Mouse (Mus musculus) kidney, postnatal 36 days (tissue): ENCODE results near the gene Map1b.

ENCODE experiments used
- DNase-seq, 2 experiments: peaks; one replicate each; pipeline ENCODE4 v3.0.0; 2021 to 2022; ENCODE audit warnings: mixed read lengths in 2 of 2

Map1b gene

DNA sequence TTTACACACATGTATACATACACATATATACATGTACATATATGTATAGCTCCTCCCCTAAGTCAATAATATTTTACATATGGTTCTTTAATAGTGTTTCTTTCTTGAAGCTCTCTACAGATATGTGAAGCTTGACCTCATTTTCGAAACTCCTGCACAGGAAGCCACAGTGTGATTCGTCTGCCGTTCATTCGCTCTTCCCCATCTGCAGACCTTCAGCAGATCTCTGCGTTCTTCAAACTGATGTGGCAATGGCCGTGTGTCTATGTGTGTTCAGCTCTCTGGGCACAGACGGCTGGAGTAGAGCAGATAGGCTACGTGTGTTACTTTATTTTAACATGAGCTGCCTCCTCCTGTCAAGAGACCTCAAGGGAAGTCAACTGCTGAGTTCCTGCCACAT lies 9.2 kb upstream of the Map1b start:
- no peak for DNase-seq

DNA sequence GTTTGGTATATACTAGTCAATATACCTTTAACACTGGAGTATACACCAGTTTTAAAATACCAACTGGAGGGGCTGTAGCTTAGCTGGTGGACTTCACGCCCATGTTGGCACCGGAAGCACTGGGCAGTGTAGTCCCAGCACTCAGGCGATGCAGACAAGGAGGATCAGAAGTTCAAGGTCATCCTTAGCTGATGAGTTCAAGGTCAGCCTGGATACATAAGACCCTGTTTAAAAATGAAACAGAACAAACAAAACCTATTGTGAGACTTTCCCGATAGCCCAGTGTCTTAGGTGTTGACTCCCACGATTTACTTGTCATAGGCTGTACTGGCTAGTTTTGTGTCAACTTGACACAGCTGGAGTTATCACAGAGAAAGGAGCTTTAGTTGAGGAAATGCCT lies 1.5 kb upstream of the Map1b start:
- no peak for DNase-seq

DNA sequence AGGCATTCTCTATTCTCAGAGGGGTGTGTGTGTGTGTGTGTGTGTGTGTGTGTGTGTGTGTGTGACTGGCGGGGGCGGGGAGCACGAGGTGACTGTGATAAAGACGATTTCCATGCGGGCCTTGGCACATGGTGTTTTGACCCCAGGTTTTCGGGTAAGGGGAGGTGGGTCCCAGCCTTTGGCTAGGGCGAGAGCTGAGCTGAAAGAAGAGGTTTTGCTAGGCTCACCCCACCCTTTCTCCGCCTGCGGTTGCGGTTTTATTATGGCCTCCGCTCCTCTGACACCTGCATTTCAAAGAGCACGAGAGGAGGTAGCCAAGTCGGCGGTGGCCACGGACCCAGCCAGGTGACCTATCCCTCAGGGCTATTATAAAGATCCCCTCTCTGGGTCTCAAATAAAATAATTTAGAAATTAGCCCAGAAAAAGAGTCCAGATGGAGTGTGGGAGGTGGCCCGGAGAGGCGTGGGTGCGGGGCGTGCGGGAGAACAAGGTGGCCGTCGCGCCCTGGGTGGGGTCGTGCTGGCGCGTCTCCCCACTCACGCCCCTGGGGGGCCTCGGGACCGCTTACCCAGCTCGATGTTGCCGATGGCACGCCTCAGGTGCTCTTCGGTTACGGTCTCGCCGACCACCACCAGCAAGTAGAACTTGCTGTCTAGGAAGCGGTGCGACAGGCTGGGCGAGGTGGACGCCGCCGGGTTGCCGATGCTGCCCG lies 448 bp downstream of the Map1b start:
- peak in 1 of 2 experiments; percentile 22 for DNase-seq

- peak; percentile 60 to 78 for DNase-seq
Observed at GRCm38 (mm10) chr13:99514917-99515591, 1.3 kb downstream of the Map1b start.

GRCm38 (mm10) chr13:99513990-99514389 lies 2.4 kb downstream of the Map1b start:
- peak in 1 of 2 experiments; percentile 5 for DNase-seq

GRCm38 (mm10) chr13:99513138-99513537 lies 3.2 kb downstream of the Map1b start:
- DNase-seq: peak; percentile 44 to 69

DNA sequence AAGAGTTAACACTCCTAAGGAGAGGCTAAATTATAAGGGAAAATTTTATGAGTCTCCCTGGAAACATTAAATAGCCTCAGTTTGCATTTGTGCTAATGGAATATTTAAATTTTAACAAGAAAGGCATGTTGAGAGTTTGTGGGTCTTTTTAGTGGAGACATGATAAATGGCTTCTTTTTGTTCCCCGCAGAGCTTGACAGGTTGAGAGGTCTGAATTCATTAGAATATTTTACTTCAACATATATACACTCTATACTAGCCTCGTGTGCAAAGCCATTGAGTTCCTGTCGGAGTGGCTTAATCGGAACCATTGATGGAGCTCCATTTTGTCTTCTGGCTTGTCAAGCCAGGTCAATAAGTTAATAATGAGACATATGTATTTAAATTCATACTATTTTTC lies 6.4 kb downstream of the Map1b start:
- DNase-seq: no peak

DNA sequence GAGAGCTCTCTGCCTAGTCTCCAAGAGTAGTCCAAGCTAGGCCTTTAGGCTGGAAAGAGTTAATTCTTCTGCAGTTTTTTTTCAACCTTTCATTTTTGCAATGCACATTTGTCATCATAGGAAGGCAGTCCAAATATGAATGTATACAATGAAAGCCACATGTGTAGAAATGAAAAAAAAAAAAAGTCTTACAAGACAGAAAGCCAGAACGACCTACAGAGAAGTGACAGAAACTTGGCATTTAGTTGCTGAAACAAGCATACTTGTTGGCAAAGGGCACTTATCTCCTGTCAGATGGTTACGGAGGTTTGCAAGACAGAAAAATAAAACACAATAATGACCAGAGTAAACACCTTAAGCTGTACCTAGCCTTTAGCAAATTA lies 9.8 kb downstream of the Map1b start:
- no peak for DNase-seq

DNA sequence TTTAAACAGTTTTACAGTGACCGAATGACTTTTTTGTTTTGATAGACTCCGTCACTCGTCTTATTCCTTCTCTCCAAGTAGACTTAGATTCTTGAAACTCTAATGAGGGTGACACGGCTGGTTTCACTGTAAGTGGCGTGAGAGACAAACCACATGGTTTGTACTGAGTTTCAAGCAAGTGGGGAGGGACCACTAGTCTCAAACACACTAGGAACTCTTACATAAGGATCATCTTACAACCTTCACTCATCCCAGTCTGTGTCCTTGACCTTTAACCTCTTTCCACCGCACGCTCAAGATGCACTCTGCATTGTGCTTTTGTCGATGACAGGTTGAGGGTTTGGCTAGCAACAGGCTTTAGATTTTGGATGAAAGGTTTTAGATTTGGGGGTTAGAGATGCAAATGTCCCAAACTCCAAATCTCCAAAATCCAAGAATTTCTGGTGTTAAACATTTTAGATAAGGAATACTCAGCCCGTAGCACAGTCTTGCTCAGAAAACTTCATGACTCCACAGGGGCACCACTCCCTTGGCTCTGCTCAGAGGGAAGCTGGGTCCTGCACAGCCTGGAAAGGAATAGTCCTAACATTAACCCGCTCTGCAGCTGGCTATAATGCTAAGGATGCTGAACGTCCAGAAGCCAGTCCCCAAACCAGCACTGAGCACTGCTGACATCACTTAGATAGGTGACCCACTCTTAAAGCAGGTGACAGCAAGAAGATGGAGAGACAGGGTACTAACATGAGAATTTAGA lies 10.3 kb downstream of the Map1b start:
- DNase-seq: no peak

- DNase-seq: no peak
Observed at GRCm38 (mm10) chr13:99503370-99503979, 12.9 kb downstream of the Map1b start.

- no peak for DNase-seq
Observed at GRCm38 (mm10) chr13:99502911-99503310, 13.4 kb downstream of the Map1b start.

DNA sequence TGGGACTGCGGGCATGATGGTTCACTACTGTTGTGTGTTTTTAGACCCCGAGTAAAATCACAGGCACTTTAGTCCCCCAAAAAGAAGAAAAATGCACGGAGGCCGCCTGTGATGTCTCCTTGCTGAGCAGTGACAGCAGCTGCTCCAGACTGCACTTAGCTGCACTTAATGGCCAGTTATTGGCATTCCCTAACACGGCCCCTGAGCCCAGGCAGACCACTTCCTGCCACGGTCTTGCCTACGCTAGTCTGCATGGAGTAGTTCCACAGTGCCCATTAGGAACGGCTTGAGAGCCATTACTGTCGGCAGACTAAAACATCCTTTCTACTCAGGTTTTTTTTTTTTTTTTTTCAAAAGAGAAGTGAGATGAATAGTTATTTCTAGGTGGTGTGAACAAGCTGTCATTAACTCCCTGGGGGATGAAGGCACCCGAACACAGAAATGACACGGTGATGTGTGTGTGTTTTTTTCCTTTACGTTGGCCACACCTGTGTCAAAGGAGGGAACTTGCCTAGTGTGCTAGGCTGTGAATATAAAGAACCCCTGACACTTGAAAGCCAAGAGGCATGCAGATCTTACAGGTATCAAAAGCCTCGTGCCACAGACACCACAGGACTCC lies 14.1 kb downstream of the Map1b start:
- DNase-seq: no peak

- no peak for DNase-seq
Observed at GRCm38 (mm10) chr13:99501393-99501792, 14.9 kb downstream of the Map1b start.

GRCm38 (mm10) chr13:99500609-99501008 lies 15.7 kb downstream of the Map1b start:
- no peak for DNase-seq

- DNase-seq: no peak
Observed at GRCm38 (mm10) chr13:99499764-99500163, 16.6 kb downstream of the Map1b start.

- no peak for DNase-seq
Observed at GRCm38 (mm10) chr13:99496106-99496505, 20.2 kb downstream of the Map1b start.

GRCm38 (mm10) chr13:99494416-99494815 lies 21.9 kb downstream of the Map1b start:
- DNase-seq: no peak

- DNase-seq: no peak
Observed at GRCm38 (mm10) chr13:99493304-99493904, 22.9 kb downstream of the Map1b start.

DNA sequence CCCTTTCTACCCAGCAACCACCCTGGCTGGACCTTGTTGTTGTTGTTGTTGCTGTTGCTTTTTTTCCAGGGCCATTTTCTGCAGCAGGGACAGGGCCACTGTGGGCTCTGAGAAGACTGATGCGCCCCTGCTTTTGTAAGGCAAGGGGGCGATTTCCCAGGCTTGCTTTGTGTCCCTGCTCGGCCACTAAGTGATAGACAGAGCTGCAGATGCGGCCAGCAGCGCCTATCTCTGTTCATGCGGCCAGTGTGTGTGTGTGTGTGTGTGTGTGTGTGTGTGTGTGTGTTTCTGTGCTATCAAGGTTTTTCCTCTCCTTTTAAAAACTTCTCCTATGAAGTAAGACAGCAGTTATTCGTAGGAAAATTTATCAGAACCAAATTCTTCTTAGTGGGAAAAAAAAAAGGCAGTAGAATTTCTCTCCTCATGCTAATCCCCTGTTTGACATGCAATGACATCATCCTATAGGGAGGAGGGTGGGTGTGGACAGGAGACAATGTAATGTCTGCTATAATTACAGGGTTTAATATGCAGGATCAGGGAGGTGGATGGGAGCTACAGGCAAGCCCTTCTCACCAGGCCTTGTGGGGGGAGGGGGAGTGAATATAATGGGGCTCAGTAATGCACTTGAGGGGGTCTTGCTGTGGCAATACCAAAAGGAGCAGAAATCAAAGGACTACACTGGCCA lies 23.6 kb downstream of the Map1b start:
- DNase-seq: no peak

DNA sequence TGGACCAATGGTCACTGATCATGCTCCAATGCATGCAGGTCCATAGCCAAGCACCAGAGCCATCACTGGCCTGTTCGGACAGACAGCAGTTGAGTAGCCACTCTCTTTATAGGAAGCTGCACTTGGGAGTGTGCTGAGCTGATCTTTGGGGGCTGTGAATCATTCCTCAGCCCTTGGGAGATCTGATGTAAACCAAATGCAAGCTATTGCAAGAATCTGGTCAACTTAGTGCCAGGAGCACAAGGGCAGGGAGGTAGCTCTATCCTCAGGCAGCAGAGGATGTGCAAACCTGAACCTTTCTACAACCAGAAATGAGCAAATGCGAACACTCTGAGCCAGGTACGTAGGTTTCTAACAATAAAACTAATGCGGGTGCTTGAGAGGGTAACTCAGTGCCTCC lies 26.3 kb downstream of the Map1b start:
- no peak for DNase-seq

- DNase-seq: no peak
Observed at GRCm38 (mm10) chr13:99489175-99489574, 27.2 kb downstream of the Map1b start.

DNA sequence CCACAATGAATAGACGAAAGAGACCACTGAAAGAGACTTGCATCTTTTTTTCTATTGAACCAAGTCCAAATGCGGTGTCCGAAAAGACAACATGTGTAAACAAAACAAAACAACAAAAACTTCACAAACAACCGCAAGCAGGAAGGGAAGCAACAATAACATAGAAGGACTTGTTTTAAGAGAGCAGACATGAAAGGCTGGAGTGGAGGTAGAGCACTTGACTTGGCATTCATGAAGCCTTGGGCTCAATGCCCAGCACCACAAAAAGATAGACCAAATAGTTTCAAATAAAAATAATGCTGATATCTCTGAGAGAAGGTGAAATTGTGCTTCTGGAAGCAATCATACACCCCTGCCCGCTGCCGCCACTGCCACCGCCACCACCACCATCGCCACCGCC lies 30.5 kb downstream of the Map1b start:
- no peak for DNase-seq
